Mouse (Mus musculus) MEL (cell line): ENCODE results near the gene Ermap. TPM values are rescaled to one million over a fixed set of nuclear protein-coding genes. Genes with fewer than 3 reads are reported as not detected.
A peak's percentile ranks its signal among the peaks of the same experiment; 100 is the strongest.

ENCODE experiments used
- DNase-seq: peaks from one replicate; pipeline ENCODE4 v3.0.0; 2011; ENCODE audit warnings: low read depth, low spot score
- H3K27ac ChIP-seq: 2 replicates; pipeline ENCODE4 v1.5.1; 2012; ENCODE audit warnings: low read depth, mild to moderate bottlenecking, control low read depth, low read length, moderate library complexity; ENCODE audit not compliant: control insufficient read depth
- H3K27me3 ChIP-seq, 2 experiments: fragments of 150-350 bp in 1 of 2; sonication (generic) in 1 of 2; 2 replicates each; pipeline ENCODE4 v1.6.1; 2012; ENCODE audit warnings: low read length in 2 of 2, mild to moderate bottlenecking in 2 of 2, improper control_type of control experiment in 1 of 2, moderate library complexity in 1 of 2; ENCODE audit not compliant: insufficient read depth in 2 of 2, control insufficient read depth in 1 of 2
- H3K36me3 ChIP-seq, 2 experiments: 2 replicates each; pipeline ENCODE4 v1.6.1; 2012 to 2014; ENCODE audit warnings: low read length in 2 of 2, improper control_type of control experiment in 1 of 2, inconsistent platforms in 1 of 2, mild to moderate bottlenecking in 1 of 2; ENCODE audit not compliant: insufficient read depth in 2 of 2, control insufficient read depth in 1 of 2
- H3K4me1 ChIP-seq, 2 experiments: fragments of 150-350 bp in 1 of 2; sonication (generic) in 1 of 2; 2 replicates each; pipeline ENCODE4 v1.6.1; 2012; ENCODE audit warnings: low read length in 2 of 2, improper control_type of control experiment in 1 of 2, mild to moderate bottlenecking in 1 of 2; ENCODE audit not compliant: insufficient read depth in 2 of 2, control insufficient read depth in 1 of 2
- H3K4me3 ChIP-seq, 2 experiments: fragments of 150-350 bp in 1 of 2; sonication (generic) in 1 of 2; 2 replicates each; pipeline ENCODE4 v1.5.1; 2012; ENCODE audit warnings: low read depth in 2 of 2, low read length in 2 of 2, mild to moderate bottlenecking in 2 of 2, moderate library complexity in 2 of 2, control low read depth in 1 of 2, improper control_type of control experiment in 1 of 2; ENCODE audit not compliant: control insufficient read depth in 1 of 2, insufficient read depth in 1 of 2
- H3K79me2 ChIP-seq: 2 replicates; pipeline ENCODE4 v1.6.1; 2012; ENCODE audit warnings: mild to moderate bottlenecking, low read length, moderate library complexity; ENCODE audit not compliant: control insufficient read depth, poor library complexity, insufficient read depth
- H3K9ac ChIP-seq: 2 replicates; pipeline ENCODE4 v1.6.1; 2012; ENCODE audit warnings: low read depth, mild to moderate bottlenecking, control low read depth, low read length, moderate library complexity; ENCODE audit not compliant: control insufficient read depth, poor library complexity, severe bottlenecking
- H3K9me3 ChIP-seq: fragments of 150-350 bp; sonication (generic); replicated peaks from 2 replicates; pipeline ENCODE4 v1.6.1; 2012; ENCODE audit warnings: mild to moderate bottlenecking, low read length, improper control_type of control experiment, moderate library complexity; ENCODE audit not compliant: insufficient read depth
- BHLHE40 ChIP-seq: IDR thresholded peaks from 2 replicates; pipeline ENCODE4 v1.6.1; 2012; ENCODE audit warnings: low read depth, mild to moderate bottlenecking, inconsistent platforms, low read length, improper control_type of control experiment, borderline replicate concordance
- CHD2 ChIP-seq: IDR thresholded peaks from 2 replicates; pipeline ENCODE4 v1.6.1; 2011; ENCODE audit warnings: low read length, improper control_type of control experiment
- CTCF ChIP-seq, 3 experiments: IDR thresholded peaks in 2 of 3; conservative IDR thresholded peaks in 1 of 3; 2 replicates each; pipeline ENCODE4 v1.5.1; 2011 to 2012; ENCODE audit warnings: low read length in 3 of 3, low read depth in 2 of 3, mild to moderate bottlenecking in 2 of 3, improper control_type of control experiment in 1 of 3, inconsistent platforms in 1 of 3, mixed read lengths in 1 of 3, moderate library complexity in 1 of 3; ENCODE audit not compliant: control insufficient read depth in 1 of 3, insufficient read depth in 1 of 3, poor library complexity in 1 of 3, severe bottlenecking in 1 of 3
- E2F4 ChIP-seq: IDR thresholded peaks from 2 replicates; pipeline ENCODE4 v1.6.1; 2011; ENCODE audit warnings: low read depth, low read length, improper control_type of control experiment, borderline replicate concordance
- ELF1 ChIP-seq: IDR thresholded peaks from 2 replicates; pipeline ENCODE4 v1.6.1; 2014; ENCODE audit warnings: low read depth, mild to moderate bottlenecking, inconsistent platforms, low read length, improper control_type of control experiment, moderate library complexity
- EP300 ChIP-seq, 2 experiments: IDR thresholded peaks; 2 replicates each; pipeline ENCODE4 v1.6.1; 2011; ENCODE audit warnings: improper control_type of control experiment in 2 of 2, low read length in 2 of 2, low read depth in 1 of 2, mild to moderate bottlenecking in 1 of 2
- ETS1 ChIP-seq: IDR thresholded peaks from 2 replicates; pipeline ENCODE4 v1.6.1; 2012; ENCODE audit warnings: low read depth, mild to moderate bottlenecking, inconsistent platforms, low read length, improper control_type of control experiment, moderate library complexity
- GABPA ChIP-seq: IDR thresholded peaks from 2 replicates; pipeline ENCODE4 v1.6.1; 2012; ENCODE audit warnings: low read depth, mild to moderate bottlenecking, inconsistent platforms, low read length, improper control_type of control experiment, moderate library complexity
- GATA1 ChIP-seq: IDR thresholded peaks from 2 replicates; pipeline ENCODE4 v1.6.1; 2011; ENCODE audit warnings: low read depth, low read length, improper control_type of control experiment
- KAT2A ChIP-seq: conservative IDR thresholded peaks from 2 replicates; pipeline ENCODE4 v1.6.1; 2012; ENCODE audit warnings: low read depth, low read length, improper control_type of control experiment, inconsistent platforms
- MAX ChIP-seq: IDR thresholded peaks from 2 replicates; pipeline ENCODE4 v1.6.1; 2011; ENCODE audit warnings: low read length, improper control_type of control experiment
- MAZ ChIP-seq: IDR thresholded peaks from 2 replicates; pipeline ENCODE4 v1.6.1; 2012; ENCODE audit warnings: low read depth, mild to moderate bottlenecking, inconsistent platforms, low read length, improper control_type of control experiment
- MYC ChIP-seq: IDR thresholded peaks from 2 replicates; pipeline ENCODE4 v1.6.1; 2011; ENCODE audit warnings: low read depth, mild to moderate bottlenecking, low read length, improper control_type of control experiment, moderate library complexity
- NELFE ChIP-seq: IDR thresholded peaks from 2 replicates; pipeline ENCODE4 v1.6.1; 2011; ENCODE audit warnings: low read depth, low read length, improper control_type of control experiment
- NRF1 ChIP-seq: IDR thresholded peaks from 2 replicates; pipeline ENCODE4 v1.6.1; 2014; ENCODE audit warnings: low read depth, mild to moderate bottlenecking, inconsistent platforms, low read length, improper control_type of control experiment, moderate library complexity; ENCODE audit not compliant: poor library complexity, insufficient read depth, severe bottlenecking
- POLR2A ChIP-seq, 2 experiments: IDR thresholded peaks; 2 replicates each; pipeline ENCODE4 v1.6.1; 2011 to 2012; ENCODE audit warnings: low read length in 2 of 2, mild to moderate bottlenecking in 2 of 2, control low read depth in 1 of 2, improper control_type of control experiment in 1 of 2, low read depth in 1 of 2, moderate library complexity in 1 of 2; ENCODE audit not compliant: control insufficient read depth in 1 of 2, insufficient read depth in 1 of 2, poor library complexity in 1 of 2
- POLR2AphosphoS2 ChIP-seq: IDR thresholded peaks from 2 replicates; pipeline ENCODE4 v1.6.1; 2011; ENCODE audit warnings: low read length, improper control_type of control experiment
- POLR2AphosphoS5 ChIP-seq: IDR thresholded peaks from 2 replicates; pipeline ENCODE4 v1.6.1; 2012; ENCODE audit warnings: low read depth, borderline replicate concordance, mild to moderate bottlenecking, inconsistent platforms, low read length, moderate library complexity, mixed read lengths
- RCOR1 ChIP-seq: IDR thresholded peaks from 2 replicates; pipeline ENCODE4 v1.6.1; 2012; ENCODE audit warnings: low read depth, mild to moderate bottlenecking, inconsistent platforms, low read length, improper control_type of control experiment
- SIN3A ChIP-seq: IDR thresholded peaks from 2 replicates; pipeline ENCODE4 v1.6.1; 2012; ENCODE audit warnings: low read length, improper control_type of control experiment, inconsistent platforms
- TAL1 ChIP-seq: IDR thresholded peaks from 2 replicates; pipeline ENCODE4 v1.6.1; 2012; ENCODE audit warnings: mild to moderate bottlenecking, inconsistent platforms, low read length, moderate library complexity, mixed read lengths
- TBP ChIP-seq: IDR thresholded peaks from 2 replicates; pipeline ENCODE4 v1.8.0; 2011; ENCODE audit warnings: low read depth, low read length, improper control_type of control experiment
- TCF12 ChIP-seq: IDR thresholded peaks from 2 replicates; pipeline ENCODE4 v1.6.1; 2014; ENCODE audit warnings: low read depth, mild to moderate bottlenecking, inconsistent platforms, low read length, improper control_type of control experiment, moderate library complexity
- UBTF ChIP-seq: IDR thresholded peaks from 2 replicates; pipeline ENCODE4 v1.6.1; 2012; ENCODE audit warnings: low read depth, mild to moderate bottlenecking, inconsistent platforms, low read length, improper control_type of control experiment, moderate library complexity, borderline replicate concordance; ENCODE audit not compliant: insufficient read depth
- ZC3H11A ChIP-seq: IDR thresholded peaks from 2 replicates; pipeline ENCODE4 v1.6.1; 2012; ENCODE audit warnings: low read depth, mild to moderate bottlenecking, inconsistent platforms, low read length, improper control_type of control experiment
- ZKSCAN1 ChIP-seq: IDR thresholded peaks from 2 replicates; pipeline ENCODE4 v1.6.1; 2012; ENCODE audit warnings: low read depth, mild to moderate bottlenecking, inconsistent platforms, low read length, improper control_type of control experiment, moderate library complexity
- ZMIZ1 ChIP-seq: IDR thresholded peaks from 2 replicates; pipeline ENCODE4 v1.6.1; 2012; ENCODE audit warnings: low read depth, mild to moderate bottlenecking, inconsistent platforms, low read length, improper control_type of control experiment, moderate library complexity
- ZNF384 ChIP-seq: IDR thresholded peaks from 2 replicates; pipeline ENCODE4 v1.6.1; 2012; ENCODE audit warnings: low read depth, mild to moderate bottlenecking, inconsistent platforms, low read length, improper control_type of control experiment
- polyA plus RNA-seq, 2 experiments: library from polyadenylated mRNA; stranded (reverse) in 1 of 2; unstranded in 1 of 2; fragments of >175 nt in 1 of 2; fragments of >200 nt in 1 of 2; gene quantifications; 2 replicates each; pipeline versions ENCODE4 v1.2.1 to v1.2.4; 2012; ENCODE audit warnings: low replicate concordance in 2 of 2, low read depth in 1 of 2; ENCODE audit not compliant: insufficient read length in 2 of 2, insufficient read depth in 1 of 2, missing spikeins in 1 of 2
- total RNA-seq: library from RNA; depleted of rRNA; stranded (reverse); fragments of 300-350 nt; gene quantifications from 2 replicates; pipeline ENCODE4 v1.2.3, GENCODE M21; 2012

The Ermap gene
- total and polyA plus RNA-seq, 3 experiments: 44.1 to 247 (median 138) TPM

GRCm38 (mm10) chr4:119190618-119191017, 807 bp upstream of the Ermap start (continued):
- no peak for TF ChIP-seq ZNF384

GRCm38 (mm10) chr4:119189392-119189791, 419 bp downstream of the Ermap start:
- Histone ChIP-seq H3K27me3 (no peaks in the 10 kb centered on the region), H3K27ac (peak overlapping the region; percentile 100), H3K4me3 (peak overlapping the region; percentile 74 to 96), H3K36me3 (peaks cover 8 to 68% of the 10 kb centered on the region in 2 experiments), H3K4me1 (peaks cover 18 to 54% of the 10 kb centered on the region in 2 experiments), H3K9me3 (no peaks in the 10 kb centered on the region), H3K9ac (peak overlapping the region; percentile 98)
- DNase-seq: peak; percentile 67
- TF ChIP-seq SIN3A (no peak), UBTF (no peak)
- TF ChIP-seq, all 39 proteins: peak for 0
- peaks cover 44% of the 10 kb centered on the region for H3K79me2 ChIP-seq

- peaks cover 45% of the 10 kb centered on the region for H3K79me2 ChIP-seq
- no peaks in the 10 kb centered on the region for H3K9me3 ChIP-seq
- DNase-seq: peak; percentile 91
- no peaks in the 10 kb centered on the region for H3K27me3 ChIP-seq
- peaks cover 10 to 47% of the 10 kb centered on the region in 2 experiments for H3K4me1 ChIP-seq
- H3K4me3 ChIP-seq: peak overlapping the region; percentile 74 to 84
- peaks cover 13 to 65% of the 10 kb centered on the region in 2 experiments for H3K36me3 ChIP-seq
- H3K9ac ChIP-seq: peak overlapping the region; percentile 98
- peak overlapping the region; percentile 92 for H3K27ac ChIP-seq
- TF ChIP-seq SIN3A (peak; percentile 75), POLR2AphosphoS2 (peak; percentile 50), EP300 (IDR thresholded peaks at IDR 0.05; ENCODE audit: low read depth in 1 of 2, low read length in 2 of 2) (peak in 1 of 2 experiments; percentile 49; a peak in 1 of 4 replicates), CHD2 (no peak), MYC (peak; percentile 76), TBP (peak; percentile 79; the same call in 1 of the 2 replicates), GABPA (no peak), TAL1 (no peak), ELF1 (peak; percentile 50; the same call in 1 of the 2 replicates), NELFE (peak; percentile 63), TCF12 (peak; percentile 67; the same call in 1 of the 2 replicates), KAT2A (no peak), ZNF384 (no peak), ETS1 (peak; percentile 73), RCOR1 (no peak), ZKSCAN1 (no peak), POLR2A (IDR thresholded peaks at IDR 0.05; ENCODE audit: control insufficient read depth in 1 of 2, insufficient read depth in 1 of 2, low read depth in 1 of 2, low read length in 2 of 2, poor library complexity in 1 of 2) (peak; percentile 50 to 86; a peak in 3 of 4 replicates), GATA1 (peak; percentile 55), ZC3H11A (no peak), BHLHE40 (no peak), MAZ (no peak), ZMIZ1 (peak; percentile 76), POLR2AphosphoS5 (no peak), CTCF (IDR thresholded peaks at IDR 0.05 in 2 of 3, conservative IDR thresholded peaks at IDR 0.05 in 1 of 3; ENCODE audit: control insufficient read depth in 1 of 3, insufficient read depth in 1 of 3, low read depth in 2 of 3, low read length in 3 of 3, poor library complexity in 1 of 3, severe bottlenecking in 1 of 3) (peak; percentile 22 to 49 (median 24); a peak in 3 of 6 replicates), NRF1 (no peak), MAX (0 out of 2 replicates have a peak, but pooled peaks have one; percentile 44), E2F4 (no peak)
Observed at GRCm38 (mm10) chr4:119188060-119188785, 1.6 kb downstream of the Ermap start.
